Mouse (Mus musculus) forebrain, embryonic 15.5 days (tissue): ENCODE measurements at regions not wholly inside any gene's neighbourhood (a gene's known extent, or its start where the extent isn't known, plus 50 kb on each side); places are given as distances from the start of the nearest gene placed in this dataset.
A peak's percentile ranks its signal among the peaks of the same experiment; 100 is the strongest.

Experiments
- ATAC-seq: fragments of 200-750 bp; cut with Nextera tagmentation; replicated peaks from 2 replicates; pipeline ENCODE4 v1.8.0; 2017; ENCODE audit warnings: mild to moderate bottlenecking, moderate TSS enrichment, moderate library complexity
- H3K27ac ChIP-seq: fragments of 300-500 bp; sonication (generic); replicated peaks from 2 replicates; pipeline ENCODE4 v1.5.1; 2015; ENCODE audit warnings: mild to moderate bottlenecking, inconsistent platforms
- H3K27me3 ChIP-seq: fragments of 300-500 bp; sonication (generic); 2 replicates; pipeline ENCODE4 v1.6.1; 2015; ENCODE audit warnings: inconsistent platforms
- H3K36me3 ChIP-seq: fragments of 300-500 bp; sonication (generic); 2 replicates; pipeline ENCODE4 v1.6.1; 2015; ENCODE audit warnings: mild to moderate bottlenecking, inconsistent platforms
- H3K4me1 ChIP-seq: fragments of 300-500 bp; sonication (generic); 2 replicates; pipeline ENCODE4 v1.6.1; 2015; ENCODE audit warnings: inconsistent platforms
- H3K4me2 ChIP-seq: fragments of 300-500 bp; sonication (generic); replicated peaks from 2 replicates; pipeline ENCODE4 v1.6.1; 2015; ENCODE audit warnings: mild to moderate bottlenecking, inconsistent platforms
- H3K4me3 ChIP-seq: fragments of 300-500 bp; sonication (generic); 2 replicates; pipeline ENCODE4 v1.5.1; 2015; ENCODE audit warnings: mild to moderate bottlenecking, inconsistent platforms
- H3K9ac ChIP-seq: fragments of 300-500 bp; sonication (generic); replicated peaks from 2 replicates; pipeline ENCODE4 v1.6.1; 2015; ENCODE audit warnings: mild to moderate bottlenecking, inconsistent platforms
- H3K9me3 ChIP-seq: fragments of 300-500 bp; sonication (generic); 2 replicates; pipeline ENCODE4 v1.6.1; 2016; ENCODE audit warnings: inconsistent platforms
- WGBS: fragments of 180-500 bp; shearing (Covaris S2); methylation state at CpG from one replicate; pipeline ENCODE4 v1.1.7; 2015; ENCODE audit warnings: mixed read lengths; 5-methylcytosine and 5-hydroxymethylcytosine counted together

GRCm38 (mm10) chr12:44145321-44145720 is 64.8 kb downstream of the Dnajb9 start:
- Histone ChIP-seq H3K4me2 (no peak overlapping the region), H3K9me3 (no peaks in the 10 kb centered on the region), H3K4me1 (no peaks in the 10 kb centered on the region), H3K27ac (no peak overlapping the region), H3K9ac (no peak overlapping the region), H3K4me3 (no peak overlapping the region), H3K27me3 (no peaks in the 10 kb centered on the region), H3K36me3 (no peaks in the 10 kb centered on the region)
- 87% methylated on average over 2 of the region's 2 CpGs for WGBS
- ATAC-seq: no peak

GRCm38 (mm10) chr12:44139026-44139425 is 71.1 kb downstream of the Dnajb9 start:
- 94% methylated on average over 1 of the region's 1 CpGs for WGBS
- ATAC-seq: no peak
- Histone ChIP-seq H3K9ac (no peak overlapping the region), H3K27ac (no peak overlapping the region), H3K27me3 (no peaks in the 10 kb centered on the region), H3K4me2 (no peak overlapping the region), H3K4me3 (no peak overlapping the region), H3K36me3 (no peaks in the 10 kb centered on the region), H3K9me3 (no peaks in the 10 kb centered on the region), H3K4me1 (no peaks in the 10 kb centered on the region)

GRCm38 (mm10) chr12:44128874-44129273 is 81.3 kb downstream of the Dnajb9 start:
- H3K9ac ChIP-seq: no peak overlapping the region
- WGBS: 80% methylated on average over 8 of the region's 8 CpGs
- H3K36me3 ChIP-seq: no peaks in the 10 kb centered on the region
- no peaks in the 10 kb centered on the region for H3K27me3 ChIP-seq
- H3K4me1 ChIP-seq: no peaks in the 10 kb centered on the region
- no peaks in the 10 kb centered on the region for H3K9me3 ChIP-seq
- no peak for ATAC-seq
- no peak overlapping the region for H3K4me3 ChIP-seq
- no peak overlapping the region for H3K27ac ChIP-seq
- no peak overlapping the region for H3K4me2 ChIP-seq

GRCm38 (mm10) chr12:44105085-44105484 is 105.0 kb downstream of the Dnajb9 start:
- Histone ChIP-seq H3K9ac (no peak overlapping the region), H3K4me3 (no peak overlapping the region), H3K9me3 (no peaks in the 10 kb centered on the region), H3K27me3 (no peaks in the 10 kb centered on the region), H3K4me2 (no peak overlapping the region), H3K27ac (no peak overlapping the region), H3K36me3 (no peaks in the 10 kb centered on the region), H3K4me1 (no peaks in the 10 kb centered on the region)
- WGBS: 37% methylated on average over 2 of the region's 2 CpGs
- ATAC-seq: peak; percentile 41; the same call in 1 of the 2 replicates

GRCm38 (mm10) chr12:44099188-44099587 is 110.9 kb downstream of the Dnajb9 start:
- Histone ChIP-seq H3K4me3 (no peak overlapping the region), H3K4me1 (no peaks in the 10 kb centered on the region), H3K4me2 (no peak overlapping the region), H3K27me3 (no peaks in the 10 kb centered on the region), H3K9me3 (no peaks in the 10 kb centered on the region), H3K36me3 (no peaks in the 10 kb centered on the region), H3K9ac (no peak overlapping the region), H3K27ac (no peak overlapping the region)
- no peak for ATAC-seq
- 88% methylated on average over 1 of the region's 1 CpGs for WGBS

- no peak overlapping the region for H3K27ac ChIP-seq
- no peaks in the 10 kb centered on the region for H3K4me1 ChIP-seq
- no peak overlapping the region for H3K4me3 ChIP-seq
- no peak for ATAC-seq
- H3K9me3 ChIP-seq: no peaks in the 10 kb centered on the region
- H3K9ac ChIP-seq: no peak overlapping the region
- WGBS: 90% methylated on average over 5 of the region's 5 CpGs
- H3K4me2 ChIP-seq: no peak overlapping the region
- no peaks in the 10 kb centered on the region for H3K27me3 ChIP-seq
- no peaks in the 10 kb centered on the region for H3K36me3 ChIP-seq
Measured at GRCm38 (mm10) chr12:44071766-44072165, 138.4 kb downstream of the Dnajb9 start.

- Histone ChIP-seq H3K27ac (no peak overlapping the region), H3K9me3 (no peaks in the 10 kb centered on the region), H3K4me2 (no peak overlapping the region), H3K9ac (no peak overlapping the region), H3K36me3 (no peaks in the 10 kb centered on the region), H3K4me3 (no peak overlapping the region), H3K4me1 (no peaks in the 10 kb centered on the region), H3K27me3 (no peaks in the 10 kb centered on the region)
- WGBS: 94% methylated on average over 2 of the region's 2 CpGs
- no peak for ATAC-seq
Measured at GRCm38 (mm10) chr12:44056493-44057163, 153.5 kb downstream of the Dnajb9 start.

GRCm38 (mm10) chr12:44045806-44046205 is 164.3 kb downstream of the Dnajb9 start:
- Histone ChIP-seq H3K9me3 (no peaks in the 10 kb centered on the region), H3K4me1 (peaks cover 11% of the 10 kb centered on the region), H3K27ac (no peak overlapping the region), H3K27me3 (no peaks in the 10 kb centered on the region), H3K4me2 (no peak overlapping the region), H3K4me3 (no peak overlapping the region), H3K9ac (no peak overlapping the region), H3K36me3 (no peaks in the 10 kb centered on the region)
- no peak for ATAC-seq
- 74% methylated on average over 2 of the region's 2 CpGs for WGBS

GRCm38 (mm10) chr12:44044388-44045105 is 165.6 kb downstream of the Dnajb9 start:
- peaks cover 11% of the 10 kb centered on the region for H3K4me1 ChIP-seq
- peak overlapping the region; percentile 34 for H3K4me2 ChIP-seq
- H3K9me3 ChIP-seq: no peaks in the 10 kb centered on the region
- H3K27ac ChIP-seq: 0 out of 2 replicates have a peak overlapping the region, but pooled peaks have one; percentile 2
- no peaks in the 10 kb centered on the region for H3K27me3 ChIP-seq
- H3K9ac ChIP-seq: 0 out of 2 replicates have a peak overlapping the region, but pooled peaks have one; percentile 19
- H3K36me3 ChIP-seq: no peaks in the 10 kb centered on the region
- WGBS: 35% methylated on average over 14 of the region's 14 CpGs
- ATAC-seq: peak; percentile 83
- H3K4me3 ChIP-seq: no peak overlapping the region

GRCm38 (mm10) chr12:44006795-44007194 is 203.3 kb downstream of the Dnajb9 start:
- no peak overlapping the region for H3K4me3 ChIP-seq
- H3K4me2 ChIP-seq: no peak overlapping the region
- H3K27ac ChIP-seq: no peak overlapping the region
- H3K36me3 ChIP-seq: no peaks in the 10 kb centered on the region
- H3K4me1 ChIP-seq: no peaks in the 10 kb centered on the region
- ATAC-seq: no peak
- 0 out of 2 replicates have a peak, but pooled peaks cover 5% of the 10 kb centered on the region for H3K9me3 ChIP-seq
- 54% methylated on average over 2 of the region's 2 CpGs for WGBS
- H3K27me3 ChIP-seq: no peaks in the 10 kb centered on the region
- no peak overlapping the region for H3K9ac ChIP-seq

GRCm38 (mm10) chr12:43983548-43983947 is 226.6 kb downstream of the Dnajb9 start:
- H3K27me3 ChIP-seq: no peaks in the 10 kb centered on the region
- no peaks in the 10 kb centered on the region for H3K9me3 ChIP-seq
- no peak overlapping the region for H3K4me3 ChIP-seq
- no peak for ATAC-seq
- no peaks in the 10 kb centered on the region for H3K4me1 ChIP-seq
- no peak overlapping the region for H3K27ac ChIP-seq
- H3K36me3 ChIP-seq: no peaks in the 10 kb centered on the region
- H3K4me2 ChIP-seq: no peak overlapping the region
- 77% methylated on average over 1 of the region's 1 CpGs for WGBS
- H3K9ac ChIP-seq: no peak overlapping the region

GRCm38 (mm10) chr12:43963973-43964372 is 246.2 kb downstream of the Dnajb9 start:
- no peak for ATAC-seq
- 32% methylated on average over 1 of the region's 1 CpGs for WGBS
- Histone ChIP-seq H3K4me2 (no peak overlapping the region), H3K9me3 (no peaks in the 10 kb centered on the region), H3K4me1 (no peaks in the 10 kb centered on the region), H3K27me3 (no peaks in the 10 kb centered on the region), H3K27ac (no peak overlapping the region), H3K9ac (no peak overlapping the region), H3K4me3 (no peak overlapping the region), H3K36me3 (no peaks in the 10 kb centered on the region)
